Mouse (Mus musculus) kidney, postnatal 25 days (tissue): ENCODE results near the gene Kalrn.

Source experiments
- DNase-seq, 2 experiments: peaks; one replicate each; pipeline ENCODE4 v3.0.0; 2021; ENCODE audit warnings: mixed read lengths in 2 of 2

Gene Kalrn

DNA sequence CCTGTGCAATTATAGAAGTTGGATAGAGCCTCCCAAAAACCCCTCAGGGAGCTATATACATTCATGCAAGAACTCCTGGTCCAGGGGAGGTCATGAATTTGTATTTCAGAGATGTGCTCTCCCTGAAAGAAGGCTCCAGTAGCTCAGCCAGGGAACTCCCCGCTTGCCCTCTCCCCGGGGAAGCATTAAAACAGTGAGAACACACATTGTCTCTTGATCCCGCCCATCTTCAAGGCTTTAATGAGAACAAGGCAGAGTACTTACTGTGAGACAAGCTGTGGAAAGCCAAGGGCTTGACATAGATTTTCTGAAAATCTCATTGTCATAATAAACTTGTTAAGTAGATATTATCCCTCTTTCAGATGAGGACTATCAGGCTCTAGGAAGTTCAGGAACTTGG, 155.4 kb downstream of the Kalrn start:
- DNase-seq: no peak

DNA sequence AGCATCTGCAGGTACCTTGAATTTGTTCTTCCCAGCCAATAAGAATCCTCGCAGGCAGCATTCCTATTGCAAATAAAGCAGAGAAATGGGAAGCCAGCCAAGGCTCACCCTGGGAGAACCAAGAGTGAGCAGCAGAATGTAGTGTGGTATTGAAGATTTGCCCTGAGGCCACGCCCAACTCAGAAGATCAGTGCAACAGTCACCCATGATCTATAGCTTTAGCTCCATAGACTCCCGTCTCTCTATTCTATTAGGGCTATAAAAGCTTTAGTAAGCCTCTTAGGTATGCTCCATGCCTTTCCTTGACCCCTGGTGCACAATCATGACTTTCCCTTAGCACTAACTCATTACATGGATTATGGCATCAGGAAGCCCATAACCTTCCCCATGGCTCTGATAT, 155.9 kb downstream of the Kalrn start:
- DNase-seq: no peak

DNA sequence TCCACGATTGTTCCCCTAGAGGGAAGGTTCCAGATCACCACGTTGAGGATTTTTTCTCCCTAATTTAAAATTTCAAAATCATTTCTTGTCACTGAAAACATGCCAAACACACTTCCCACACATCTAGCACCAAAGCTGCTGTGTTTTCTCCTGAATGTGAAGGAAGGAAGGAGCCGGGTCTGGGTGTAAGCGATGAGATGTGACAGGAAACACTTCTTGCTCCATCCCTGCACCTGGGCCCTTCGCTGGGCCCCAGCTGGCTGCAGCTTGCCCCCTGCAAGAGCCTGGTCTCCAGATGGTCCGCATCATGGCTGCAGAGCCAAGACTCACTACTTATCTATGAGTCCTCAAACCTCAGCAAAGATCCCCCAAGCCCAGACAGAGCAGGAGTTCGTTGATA, 158.8 kb downstream of the Kalrn start:
- DNase-seq: no peak

DNA sequence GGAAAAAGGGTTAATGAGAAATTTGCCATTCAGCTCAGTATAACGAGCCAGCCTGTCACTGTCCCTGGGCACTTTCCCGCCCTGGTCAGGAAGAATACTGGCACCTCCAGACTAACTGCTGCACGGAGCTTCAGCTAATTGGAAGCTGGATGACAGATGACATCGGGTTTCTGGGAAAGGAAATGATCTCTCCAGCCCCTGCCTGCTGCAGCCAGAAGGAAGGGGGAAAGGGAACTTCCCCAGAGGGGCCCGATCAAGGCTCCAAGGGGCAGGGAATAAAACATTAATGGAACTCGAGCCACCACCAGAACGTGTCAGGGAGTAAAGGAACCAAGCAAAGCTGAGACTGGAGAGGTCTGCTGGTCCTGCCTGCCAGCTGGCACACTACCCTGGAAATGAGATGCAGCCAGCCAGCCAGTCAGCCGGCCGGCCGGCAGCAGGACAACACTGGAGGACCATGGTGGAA, 159.4 kb downstream of the Kalrn start:
- DNase-seq: peak; percentile 46 to 65

DNA sequence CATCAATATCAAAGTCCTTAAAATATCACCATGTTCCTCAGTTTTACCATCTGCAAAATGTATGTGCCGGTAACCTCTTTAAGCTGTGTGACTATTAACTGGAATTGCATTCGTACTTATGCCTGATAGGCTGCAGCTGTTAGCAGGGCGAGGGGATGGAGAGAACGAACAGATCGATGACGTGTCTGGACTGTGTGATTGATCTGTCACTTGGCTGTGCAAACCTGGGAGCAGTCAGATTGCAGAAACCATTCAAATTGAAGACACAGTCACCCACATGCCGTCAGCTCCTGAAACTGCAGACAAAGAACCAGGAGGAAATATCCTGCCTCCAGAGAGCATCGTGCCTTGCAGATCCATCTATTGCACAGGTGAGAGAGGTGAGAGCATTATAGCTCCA, 166.3 kb downstream of the Kalrn start:
- DNase-seq: no peak

DNA sequence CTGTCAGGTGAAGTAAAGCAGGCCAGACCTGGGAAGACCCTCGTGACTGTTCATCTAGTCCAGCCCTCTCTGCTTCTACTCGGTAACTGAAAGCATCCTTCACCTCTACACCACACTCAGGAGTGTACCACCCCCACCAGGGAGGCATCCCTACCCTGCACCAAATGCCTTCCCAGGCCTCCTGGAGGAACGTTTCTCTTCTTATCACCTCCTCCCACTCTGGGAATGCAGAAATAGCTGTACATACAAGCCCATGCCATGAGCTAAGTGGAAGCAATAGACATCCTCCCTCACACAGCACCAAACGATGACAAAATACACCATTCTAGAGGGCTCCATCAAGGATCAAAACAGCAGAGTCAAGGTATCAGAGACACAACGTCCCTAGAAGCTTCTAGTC, 168.2 kb downstream of the Kalrn start:
- DNase-seq: no peak

DNA sequence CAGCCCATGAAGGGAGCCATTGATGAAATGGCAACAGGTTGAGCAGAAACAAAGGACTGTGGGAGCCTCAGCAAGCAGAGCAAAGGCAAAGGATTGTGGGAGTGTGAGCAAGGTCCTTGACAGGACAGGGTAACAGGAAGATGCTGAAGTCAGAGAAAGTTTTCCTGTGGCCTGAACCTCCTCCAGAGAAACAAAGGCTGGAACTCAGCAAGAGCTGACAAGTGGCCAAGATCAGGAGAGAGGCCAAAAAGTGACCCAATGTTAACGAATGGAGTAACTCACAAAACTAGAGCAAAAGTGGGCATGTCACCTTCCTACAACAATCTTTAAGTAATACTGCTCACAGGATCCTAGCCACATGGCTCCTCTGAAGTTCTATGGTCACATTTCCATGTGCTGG, 172.1 kb downstream of the Kalrn start:
- DNase-seq: no peak

DNA sequence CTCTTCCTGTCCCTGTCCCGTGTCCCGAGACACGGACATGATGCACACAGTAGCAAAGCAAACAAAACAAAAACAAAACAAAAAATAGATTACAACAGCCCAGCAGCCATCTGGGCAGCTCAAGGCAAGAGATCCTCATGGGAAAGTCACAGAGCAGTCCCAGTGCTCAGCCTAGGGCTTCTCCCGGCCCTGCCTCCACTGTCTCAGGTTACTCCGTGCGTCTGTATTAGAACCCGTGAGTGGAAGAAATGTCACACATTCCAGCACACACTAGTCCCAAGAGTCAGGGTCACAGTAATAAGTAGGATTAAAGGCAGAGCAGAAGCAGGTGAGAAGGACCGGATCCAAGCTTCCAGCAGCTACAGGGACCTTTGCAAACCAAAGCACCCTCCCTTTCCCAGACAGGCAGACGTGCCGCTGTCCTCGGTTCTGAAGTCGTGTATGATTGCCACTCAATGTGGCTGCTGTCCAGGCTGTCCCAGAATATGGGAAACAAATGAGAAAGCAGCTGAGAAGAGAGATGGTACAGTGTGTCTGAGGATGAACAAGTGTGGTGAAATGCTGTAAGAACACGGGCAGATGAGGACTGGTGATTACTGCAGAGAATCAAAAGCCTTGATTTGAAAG, 173.1 kb downstream of the Kalrn start:
- DNase-seq: peak; percentile 57 to 65

DNA sequence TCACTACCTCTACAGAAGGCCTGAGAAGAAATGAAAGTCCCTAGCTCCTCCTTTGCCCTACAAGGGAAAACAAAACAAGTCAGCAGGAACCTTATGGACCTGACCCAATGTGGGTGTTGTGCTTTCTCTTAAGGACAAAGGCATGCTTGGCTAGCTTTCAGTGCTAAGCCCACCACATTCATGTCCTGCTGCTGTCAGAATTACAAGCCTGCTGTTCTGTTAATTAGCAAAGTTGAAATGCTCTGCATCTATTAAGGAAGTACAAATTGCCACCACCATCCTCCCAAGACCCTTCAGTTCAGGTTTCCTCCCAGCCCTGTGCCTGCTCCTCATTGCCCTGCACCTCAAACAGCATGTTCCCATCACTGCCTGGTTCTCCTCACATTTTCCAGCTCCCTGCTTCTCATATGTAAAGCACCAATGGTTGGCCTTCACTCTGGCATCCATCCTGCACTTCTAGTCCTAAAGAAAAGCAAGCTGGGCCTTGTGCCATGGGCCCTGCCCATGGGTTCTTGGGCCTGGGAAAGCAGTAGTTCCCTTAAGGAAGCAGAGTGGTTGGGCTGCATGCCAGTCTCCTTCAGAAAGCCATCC, 178.0 kb downstream of the Kalrn start:
- peak; percentile 57 to 67 for DNase-seq

DNA sequence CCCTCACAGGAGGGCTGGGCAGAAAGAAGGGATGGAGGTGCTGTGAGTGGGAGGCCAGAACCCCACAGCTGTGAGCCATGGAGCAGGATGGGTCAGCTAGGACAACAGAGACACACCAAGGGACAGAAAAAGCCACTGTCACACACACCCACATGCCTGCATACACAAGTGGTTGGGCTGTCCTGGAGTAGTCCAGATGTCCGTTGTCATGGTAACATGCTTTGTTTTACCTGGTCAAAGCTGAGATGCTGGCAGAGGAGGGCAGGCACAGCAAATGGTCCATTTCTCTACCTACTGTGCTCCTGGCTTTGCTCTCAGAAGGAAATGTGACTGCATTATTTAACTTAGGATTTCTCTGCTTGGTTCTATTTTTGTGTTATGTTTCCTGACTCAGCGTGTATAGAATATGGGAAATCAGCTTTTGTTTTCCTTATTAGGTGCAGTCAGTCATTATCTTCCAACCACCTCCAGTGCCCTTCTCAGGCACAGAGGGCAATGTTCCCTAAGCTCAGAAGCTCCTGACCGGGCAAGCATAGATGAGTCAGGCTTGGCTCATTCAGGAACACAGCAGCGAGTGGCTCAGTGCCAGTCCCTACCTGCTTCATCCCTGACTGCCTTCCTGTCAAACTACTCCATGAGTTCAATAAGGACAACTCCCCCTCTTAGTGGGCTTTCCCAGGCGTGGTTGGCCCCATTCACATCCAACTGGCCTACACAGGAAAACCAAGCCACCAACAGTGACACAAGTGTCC, 183.6 kb downstream of the Kalrn start:
- DNase-seq: peak in 1 of 2 experiments; percentile 11

DNA sequence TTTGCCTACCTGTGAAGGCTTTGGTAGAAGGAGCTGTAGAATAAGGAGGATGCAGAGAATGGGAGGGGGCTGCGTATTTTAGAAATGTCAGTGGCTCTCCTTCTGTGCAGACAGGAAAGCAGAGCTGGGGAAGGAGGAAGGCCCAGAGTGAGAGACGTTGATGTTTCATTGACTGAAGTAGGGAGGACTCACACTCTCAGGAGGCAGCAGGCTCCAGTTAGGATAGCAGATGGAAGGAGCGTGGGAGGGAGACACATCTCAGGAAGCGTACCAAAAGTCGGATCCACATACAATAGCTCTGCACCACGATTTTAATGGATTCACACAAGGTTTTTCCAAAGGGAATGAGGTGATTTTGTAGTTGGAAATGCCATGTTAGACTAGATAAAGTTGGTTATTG, 184.5 kb downstream of the Kalrn start:
- DNase-seq: no peak

DNA sequence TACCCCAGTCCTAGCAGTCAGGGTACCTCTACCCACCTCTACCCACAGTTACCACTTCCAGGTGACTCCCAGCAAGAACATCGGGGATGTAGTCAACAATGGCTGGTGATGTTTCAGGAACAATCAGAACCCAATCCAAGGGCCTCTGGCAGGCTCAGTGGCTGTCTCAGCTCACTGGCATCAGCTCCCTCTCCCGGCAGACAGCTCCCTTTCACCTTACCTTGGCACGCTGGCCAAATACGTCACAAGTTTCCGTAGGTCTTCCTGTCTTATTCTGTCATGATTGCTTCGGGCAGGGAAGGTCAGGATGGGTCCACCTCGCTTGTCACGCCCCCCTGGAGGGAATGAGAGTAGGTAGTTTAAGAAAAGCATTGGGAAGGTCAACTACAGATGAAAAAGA, 188.3 kb downstream of the Kalrn start:
- DNase-seq: peak; percentile 17 to 58

DNA sequence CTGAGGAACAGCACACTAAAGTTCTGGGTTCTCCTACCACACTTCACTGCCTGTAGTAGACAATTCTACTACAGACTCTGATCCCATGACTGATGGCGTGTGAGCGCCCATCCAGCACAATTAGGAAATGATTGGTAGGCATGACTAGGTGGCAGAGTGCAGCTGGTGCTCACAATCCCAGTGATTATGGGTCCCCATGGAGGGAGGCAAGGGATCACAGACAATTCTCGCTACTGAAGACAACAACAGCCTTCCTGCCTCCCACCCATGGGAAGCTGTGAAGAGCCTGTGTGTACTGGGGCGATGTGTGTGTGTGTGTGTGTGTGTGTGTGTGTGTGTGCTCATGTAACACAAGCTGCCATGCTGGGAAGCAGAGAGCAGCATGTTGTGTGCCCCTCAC, 190.3 kb downstream of the Kalrn start:
- no peak for DNase-seq

DNA sequence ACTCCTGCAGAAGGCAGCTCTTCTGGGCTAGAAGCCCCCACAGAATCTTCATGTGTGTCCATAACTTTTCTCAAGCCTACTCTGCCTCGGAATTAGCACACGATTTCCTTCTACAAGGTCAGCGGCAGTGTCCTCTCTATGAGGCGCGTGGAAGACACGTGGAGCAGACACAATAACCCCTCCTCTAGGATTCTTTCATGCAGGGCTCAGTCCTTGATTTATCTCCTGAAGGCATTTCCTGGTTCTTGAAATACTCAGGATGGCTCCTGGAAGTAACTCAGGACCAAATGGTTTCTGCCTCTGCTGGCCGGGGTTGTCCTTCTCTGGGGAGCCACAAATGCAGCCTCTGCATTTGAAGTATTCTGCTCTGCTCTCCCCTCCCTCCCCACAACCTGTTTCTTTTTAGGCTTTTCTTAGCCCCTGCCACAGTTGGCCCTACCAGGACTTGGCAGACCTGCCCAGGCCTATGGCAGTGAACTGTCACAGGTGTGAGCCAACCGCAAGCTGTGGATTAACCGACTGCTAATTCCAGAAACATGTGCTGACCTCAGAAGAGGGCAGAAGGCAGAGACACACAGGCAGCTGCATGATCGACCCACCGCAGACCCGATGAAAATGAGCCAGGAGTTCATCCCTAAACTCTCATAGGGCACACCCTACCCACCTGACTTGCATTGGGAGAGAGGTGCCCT, 197.0 kb downstream of the Kalrn start:
- peak; percentile 18 to 48 for DNase-seq

DNA sequence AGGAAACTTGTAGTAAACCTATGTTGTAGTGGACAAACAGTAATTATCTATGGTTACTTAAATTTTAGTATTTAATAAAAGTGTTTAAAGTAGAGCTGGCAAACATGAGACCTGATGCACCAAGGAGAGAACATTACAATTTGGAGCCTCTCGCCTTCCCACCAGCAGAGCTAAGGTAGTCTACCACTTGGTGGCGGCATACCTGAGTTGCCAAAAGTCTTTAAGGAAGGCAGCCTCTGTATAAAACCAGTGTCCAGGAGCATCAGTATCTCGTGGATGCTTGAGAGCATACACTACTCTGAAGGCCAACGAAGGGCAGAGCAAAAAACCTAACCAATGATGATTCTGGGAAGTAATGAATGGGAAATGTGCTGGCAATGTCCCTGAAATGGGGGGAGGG, 199.8 kb downstream of the Kalrn start:
- no peak for DNase-seq

DNA sequence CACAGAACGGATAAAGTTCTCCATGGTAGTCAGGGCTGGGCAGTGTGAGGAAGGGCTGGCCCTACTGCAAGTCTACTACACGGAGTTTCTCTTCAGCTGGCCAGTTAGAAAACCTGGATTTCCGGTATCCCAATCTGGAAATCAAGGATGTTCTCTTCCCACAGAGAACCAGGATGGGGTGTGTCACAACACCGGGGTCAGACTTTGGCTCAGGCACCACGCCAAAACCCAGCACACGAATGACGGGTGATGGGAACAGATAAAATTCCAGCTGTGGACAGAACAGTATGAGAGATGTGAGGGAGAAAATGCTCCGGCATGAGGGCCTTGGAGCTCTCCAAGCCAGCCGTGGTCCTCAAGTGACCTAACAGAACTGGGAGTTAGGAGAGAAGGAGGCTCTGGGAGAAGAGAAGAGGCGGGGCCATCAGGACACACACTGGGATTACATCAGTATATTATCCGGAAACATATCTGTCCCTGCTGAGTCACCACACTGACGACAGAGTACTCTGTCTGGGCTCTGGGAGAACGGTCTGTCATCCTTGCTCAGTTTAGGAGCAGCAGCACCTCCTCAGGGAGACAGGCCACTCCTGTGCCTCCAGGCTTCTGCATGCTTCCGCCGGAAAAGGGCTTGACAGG, 201.1 kb downstream of the Kalrn start:
- peak; percentile 58 to 85 for DNase-seq

DNA sequence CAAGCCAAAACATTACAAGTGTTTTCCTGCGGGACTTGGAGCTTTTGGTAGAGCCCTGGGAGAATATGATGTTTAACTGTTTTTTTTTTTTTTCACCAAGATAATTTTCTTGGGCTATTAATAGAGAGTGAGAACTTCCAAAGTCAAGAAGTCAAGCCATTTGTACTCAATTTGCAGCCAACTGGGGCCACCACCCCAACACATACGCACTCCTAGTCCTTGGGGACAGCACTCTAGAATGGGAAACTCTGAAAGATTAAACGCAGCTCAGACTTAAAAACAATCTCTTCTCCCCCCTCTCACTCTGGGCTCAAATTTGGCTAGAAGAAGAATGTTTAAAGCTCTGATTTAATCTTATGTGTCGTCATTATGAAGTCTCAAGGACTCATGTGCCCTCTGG, 214.1 kb downstream of the Kalrn start:
- no peak for DNase-seq

DNA sequence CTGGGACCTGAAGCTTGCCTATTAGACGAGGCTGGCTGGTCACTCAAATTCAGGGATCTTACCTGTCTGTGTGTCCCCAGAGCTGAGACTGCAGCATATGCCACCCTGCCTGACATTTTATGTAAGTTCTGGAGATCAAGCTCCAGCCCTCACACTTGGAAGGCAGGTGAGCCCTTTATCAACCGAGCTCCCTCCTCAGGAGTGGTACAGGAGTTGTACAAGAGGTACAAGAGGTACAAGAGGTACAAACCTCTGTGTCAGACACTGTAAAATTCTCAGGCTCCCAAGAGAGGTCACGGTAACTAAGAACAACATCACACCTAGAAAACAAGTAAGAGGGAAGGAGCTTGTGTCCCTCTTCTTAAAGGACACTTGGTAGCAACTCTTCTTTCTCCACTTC, 217.8 kb downstream of the Kalrn start:
- DNase-seq: no peak

DNA sequence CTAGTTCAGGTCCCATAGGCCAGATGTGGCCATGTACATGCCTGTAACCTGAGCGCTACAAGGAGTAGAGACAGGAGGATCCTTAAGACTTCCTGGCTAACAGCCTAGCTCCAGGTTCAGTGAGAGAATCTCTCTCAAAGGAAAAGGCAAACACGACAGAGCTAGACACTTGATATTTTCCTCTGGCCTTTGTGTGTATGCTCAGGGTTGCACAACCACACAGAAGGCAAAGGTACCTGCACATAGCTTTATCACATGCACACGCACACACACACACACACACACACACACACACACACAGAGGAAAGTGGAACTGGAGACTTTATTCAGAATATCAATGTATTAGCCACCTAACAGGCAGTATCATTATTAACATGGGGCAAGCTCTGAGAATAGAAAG, 219.3 kb downstream of the Kalrn start:
- DNase-seq: no peak

DNA sequence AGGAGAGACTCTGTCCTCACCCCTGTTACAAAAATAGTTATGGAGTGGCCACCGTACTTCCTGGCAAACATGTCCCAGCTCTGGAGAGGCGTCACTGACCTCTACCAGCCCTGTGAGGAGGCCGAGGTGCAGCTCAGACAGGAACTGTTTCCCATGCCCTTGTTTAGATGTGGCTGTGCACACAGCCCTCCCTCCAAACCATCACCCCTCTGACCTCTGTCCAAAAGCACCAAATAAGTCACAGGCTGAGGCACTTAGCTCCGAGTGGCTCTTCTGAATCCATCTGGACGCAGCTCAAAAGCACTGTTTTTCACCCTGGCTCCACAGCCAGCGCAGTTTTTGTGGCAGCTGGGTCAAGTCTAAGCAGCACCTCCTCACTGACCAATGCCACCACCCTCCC, 220.6 kb downstream of the Kalrn start:
- peak; percentile 51 to 88 for DNase-seq

DNA sequence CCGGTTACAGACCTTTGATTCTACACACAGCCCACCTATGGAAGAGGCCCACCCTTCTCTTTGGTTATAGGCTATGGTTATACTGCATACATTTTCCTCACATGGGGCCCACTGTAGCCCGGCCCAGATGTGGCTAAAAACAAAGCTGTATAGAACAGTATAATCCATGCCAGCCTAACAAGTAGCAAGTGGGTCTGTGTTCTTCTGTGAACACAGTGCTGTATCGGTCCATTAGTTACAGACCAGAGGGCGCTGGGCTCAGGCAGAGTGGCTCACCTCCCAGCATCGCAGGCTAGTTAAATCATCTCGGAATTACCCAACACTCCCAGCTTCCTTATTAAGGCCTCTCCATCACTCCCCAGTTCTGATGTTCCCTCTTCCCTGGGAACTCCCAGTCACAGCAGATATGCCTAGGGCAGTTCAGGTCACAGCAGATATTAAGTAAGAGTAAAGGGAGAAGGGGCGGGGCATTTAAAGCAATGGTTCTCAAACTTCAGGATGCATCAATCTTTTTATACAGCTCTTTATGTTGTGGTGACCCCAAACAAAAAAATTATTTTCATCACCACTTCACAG, 221.7 kb downstream of the Kalrn start:
- peak in 1 of 2 experiments; percentile 47 for DNase-seq

DNA sequence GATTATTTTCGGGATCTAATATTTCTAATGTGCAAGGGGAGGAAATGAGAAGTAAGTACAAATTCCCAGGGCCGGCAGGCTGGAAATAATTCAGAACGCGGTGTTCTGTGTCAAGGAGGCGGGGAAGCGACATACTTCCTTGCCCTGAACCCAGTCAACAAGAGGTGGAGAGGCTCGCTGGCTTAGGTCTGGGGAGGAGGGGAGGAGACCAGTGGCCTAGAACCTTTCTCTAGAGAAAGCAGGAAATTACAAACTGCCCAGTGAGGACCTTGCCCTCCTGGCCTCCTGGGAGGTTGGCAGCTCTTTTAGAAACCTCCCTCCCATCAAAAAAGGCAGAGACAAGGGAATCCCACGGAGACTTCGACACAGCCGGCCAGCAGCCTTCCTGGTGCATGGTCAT, 225.8 kb downstream of the Kalrn start:
- peak; percentile 77 to 95 for DNase-seq
